Mouse (Mus musculus) CH12.LX (cell line): Measurements from ENCODE around the gene Cks2. TPM values are rescaled to one million over a fixed set of nuclear protein-coding genes. Genes with fewer than 3 reads are reported as not detected.

Experiments used
- DNase-seq: peaks from one replicate; pipeline ENCODE4 v3.0.0-alpha.2; 2013; ENCODE audit errors: extremely low read depth
- H3K27ac ChIP-seq: 2 replicates; pipeline ENCODE4 v1.5.1; 2012; ENCODE audit warnings: low read depth, mild to moderate bottlenecking, control low read depth, moderate library complexity; ENCODE audit not compliant: insufficient read depth
- H3K27me3 ChIP-seq: replicated peaks from 2 replicates; pipeline ENCODE3; 2012; ENCODE audit warnings: inconsistent platforms
- H3K36me3 ChIP-seq, 2 experiments: replicated peaks in 1 of 2; 2 replicates each; pipeline versions ENCODE3 to v1.6.1; 2012; ENCODE audit warnings: inconsistent platforms in 1 of 2, low read length in 1 of 2, mild to moderate bottlenecking in 1 of 2, mixed read lengths in 1 of 2, moderate library complexity in 1 of 2; ENCODE audit not compliant: control insufficient read depth in 1 of 2, insufficient read depth in 1 of 2
- H3K4me1 ChIP-seq, 2 experiments: 2 replicates each; pipeline ENCODE4 v1.6.1; 2012; ENCODE audit warnings: inconsistent platforms in 1 of 2, moderate library complexity in 1 of 2; ENCODE audit not compliant: insufficient read depth in 2 of 2, control insufficient read depth in 1 of 2
- H3K4me2 ChIP-seq: 2 replicates; pipeline ENCODE4 v1.6.1; 2012; ENCODE audit warnings: low read depth, mild to moderate bottlenecking, control low read depth; ENCODE audit not compliant: poor library complexity, insufficient read depth, severe bottlenecking
- H3K4me3 ChIP-seq, 3 experiments: fragments of 150-350 bp in 1 of 3; sonication (generic) in 1 of 3; replicated peaks in 1 of 3; 2 replicates each; pipeline versions ENCODE3 to v1.5.1; 2011 to 2012; ENCODE audit warnings: low read depth in 2 of 3, low read length in 2 of 3, mild to moderate bottlenecking in 2 of 3, moderate library complexity in 2 of 3, control low read depth in 1 of 3, improper control_type of control experiment in 1 of 3, inconsistent platforms in 1 of 3, mixed read lengths in 1 of 3; ENCODE audit not compliant: poor library complexity in 1 of 3
- H3K79me2 ChIP-seq: replicated peaks from 2 replicates; pipeline ENCODE4 v1.6.1; 2012; ENCODE audit warnings: mild to moderate bottlenecking, moderate library complexity; ENCODE audit not compliant: control insufficient read depth, poor library complexity, insufficient read depth, severe bottlenecking; ENCODE audit errors: extremely low read depth
- H3K9ac ChIP-seq: 2 replicates; pipeline ENCODE4 v1.6.1; 2012; ENCODE audit warnings: low read depth, mild to moderate bottlenecking, control low read depth, moderate library complexity; ENCODE audit not compliant: insufficient read depth
- H3K9me3 ChIP-seq: replicated peaks from 2 replicates; pipeline ENCODE3; 2012; ENCODE audit warnings: low read length, inconsistent platforms, mixed read lengths
- BHLHE40 ChIP-seq: IDR thresholded peaks from 2 replicates; pipeline ENCODE4 v1.6.1; 2011; ENCODE audit warnings: mild to moderate bottlenecking, low read depth, low read length, improper control_type of control experiment
- CHD1 ChIP-seq: IDR thresholded peaks from 2 replicates; pipeline ENCODE4 v1.6.1; 2012; ENCODE audit warnings: low read depth, low read length, improper control_type of control experiment, inconsistent platforms
- CHD2 ChIP-seq: IDR thresholded peaks from 2 replicates; pipeline ENCODE4 v1.6.1; 2011; ENCODE audit warnings: low read length, improper control_type of control experiment
- EP300 ChIP-seq: IDR thresholded peaks from 2 replicates; pipeline ENCODE4 v1.6.1; 2011; ENCODE audit warnings: low read length, improper control_type of control experiment
- ETS1 ChIP-seq: conservative IDR thresholded peaks from 2 replicates; pipeline ENCODE4 v1.6.1; 2012; ENCODE audit warnings: low read depth, mild to moderate bottlenecking, inconsistent platforms, low read length, improper control_type of control experiment, moderate library complexity
- JUN ChIP-seq: IDR thresholded peaks from 2 replicates; pipeline ENCODE4 v1.6.1; 2011; ENCODE audit warnings: low read depth, mild to moderate bottlenecking, low read length, improper control_type of control experiment, moderate library complexity; ENCODE audit not compliant: insufficient read depth
- MAFK ChIP-seq: IDR thresholded peaks from 2 replicates; pipeline ENCODE4 v1.6.1; 2011; ENCODE audit warnings: low read length, improper control_type of control experiment; ENCODE audit not compliant: insufficient replicate concordance
- MXI1 ChIP-seq: IDR thresholded peaks from 2 replicates; pipeline ENCODE4 v1.6.1; 2011; ENCODE audit warnings: mild to moderate bottlenecking, low read depth, low read length, improper control_type of control experiment
- MYC ChIP-seq: IDR thresholded peaks from 2 replicates; pipeline ENCODE4 v1.6.1; 2011; ENCODE audit warnings: low read depth, mild to moderate bottlenecking, improper control_type of control experiment, low read length
- dilution Hi-C: fragments of 300-500 bp; cut with MboI; formaldehyde crosslinking; loops from 2 replicates; pipeline ENCODE4 v1.14.3; 2020; ENCODE audit warnings: low sequenced_read_pairs; ENCODE audit not compliant: extremely low pct_unique_long_range_greater_than_20kb, extremely low pct_ligation_motif_present
- in situ Hi-C: fragments of 300-500 bp; cut with MboI; formaldehyde crosslinking; loops from 3 replicates; pipeline ENCODE4 v1.14.3; 2019; ENCODE audit warnings: low sequenced_read_pairs, low pct_ligation_motif_present, low pct_unique_long_range_greater_than_20kb, mixed read lengths
- polyA plus RNA-seq: library from polyadenylated mRNA; unstranded; fragments of >175 nt; gene quantifications from 2 replicates; pipeline ENCODE4 v1.2.1, GENCODE M21; 2012; ENCODE audit warnings: low read depth; ENCODE audit not compliant: insufficient read length
- total RNA-seq, 2 experiments: library from RNA; depleted of rRNA; stranded (reverse); fragments of 300-350 nt in 1 of 2; fragments of >200 nt in 1 of 2; gene quantifications; 2 replicates each; pipeline ENCODE4 v1.2.3; 2012 to 2014

Cks2 gene
- total and polyA plus RNA-seq, 3 experiments: 142 to 465 (median 143) TPM

DNA sequence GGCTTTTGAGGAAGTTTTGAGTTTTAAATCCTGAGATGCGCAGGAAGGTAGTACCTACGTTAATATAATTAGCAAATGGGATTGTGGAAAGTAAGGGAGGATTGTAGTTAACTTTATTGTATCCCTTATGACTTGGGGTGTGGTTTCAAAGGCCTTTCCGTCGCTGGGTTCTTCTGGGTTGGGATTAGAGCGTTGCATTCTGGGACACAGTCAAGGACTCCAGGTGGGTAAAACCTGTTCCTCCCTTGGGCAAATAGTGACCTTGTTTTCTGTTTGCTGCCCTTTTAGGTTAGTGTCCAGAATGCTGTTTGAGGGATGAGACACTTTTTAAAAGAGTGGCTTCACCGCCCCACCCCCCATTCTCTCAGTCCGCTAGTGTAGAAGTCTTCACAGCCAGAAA lies 840 bp downstream of the Cks2 start:
- no peaks in the 10 kb centered on the region for H3K9me3 ChIP-seq
- TF ChIP-seq CHD2: peak; percentile 9; the same call in 1 of the 2 replicates
- TF ChIP-seq MXI1: 0 out of 2 replicates have a peak, but pooled peaks have one; percentile 7
- TF ChIP-seq ETS1: no peak
- TF ChIP-seq, all 38 proteins: peak for 2
- H3K4me1 ChIP-seq: peaks cover 0 to 11% of the 10 kb centered on the region in 2 experiments; a peak in 2 of 4 replicates
- dilution Hi-C loops (no loop called here), in situ Hi-C loops (no loop called here)
- no peaks in the 10 kb centered on the region for H3K27me3 ChIP-seq
- peak; percentile 54 for DNase-seq
- H3K4me3 ChIP-seq: peak overlapping the region; percentile 75 to 93 (median 77)
- peaks cover 0 to 8% of the 10 kb centered on the region in 2 experiments for H3K36me3 ChIP-seq
- H3K4me2 ChIP-seq: no peak overlapping the region; the same call in 1 of the 2 replicates
- H3K79me2 ChIP-seq: peaks cover 40% of the 10 kb centered on the region
- peak overlapping the region; percentile 89 for H3K9ac ChIP-seq
- H3K27ac ChIP-seq: peak overlapping the region; percentile 98

DNA sequence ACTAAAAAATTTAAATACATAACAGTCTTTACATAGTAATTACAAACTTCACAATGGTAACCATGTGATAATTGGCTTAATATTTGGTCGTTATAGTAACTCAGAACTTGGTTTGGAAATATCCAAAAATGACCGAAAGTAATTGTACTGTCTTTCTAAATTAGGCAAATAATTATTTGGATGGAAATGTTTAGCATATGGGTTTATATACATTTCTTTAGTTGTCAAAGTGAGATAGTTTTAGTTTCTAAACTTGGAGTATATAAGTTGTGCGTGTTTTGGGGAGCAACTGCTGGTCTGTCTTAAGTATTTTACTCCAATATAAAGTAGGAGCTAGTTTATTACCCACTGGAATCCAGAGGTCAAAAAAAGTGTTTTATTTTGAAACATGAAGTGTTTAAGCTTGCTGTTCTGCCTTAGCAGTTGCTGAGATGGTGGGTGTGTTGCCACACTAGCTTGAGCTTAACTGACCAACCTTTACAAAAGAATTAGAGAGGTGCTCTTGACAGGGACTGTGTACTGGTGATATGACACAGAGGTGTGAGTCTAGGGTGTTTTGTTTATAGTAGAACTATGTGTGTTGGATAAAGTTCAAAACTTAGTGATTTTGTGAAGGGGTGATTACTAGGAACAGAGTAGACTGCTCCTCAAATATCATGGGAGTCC lies 1.5 kb downstream of the Cks2 start:
- DNase-seq: no peak
- Histone ChIP-seq H3K27ac (no peak overlapping the region), H3K9ac (peak overlapping the region; percentile 89), H3K27me3 (no peaks in the 10 kb centered on the region), H3K9me3 (no peaks in the 10 kb centered on the region), H3K79me2 (peaks cover 41% of the 10 kb centered on the region), H3K4me1 (peaks cover 0 to 11% of the 10 kb centered on the region in 2 experiments; a peak in 2 of 4 replicates), H3K4me2 (peak overlapping the region; percentile 87), H3K4me3 (peak overlapping the region; percentile 73 to 77 (median 75)), H3K36me3 (peaks cover 0 to 14% of the 10 kb centered on the region in 2 experiments)
- in situ Hi-C loops (no loop called here), dilution Hi-C loops (no loop called here)
- no peak for TF ChIP-seq EP300
- TF ChIP-seq MAFK: no peak
- TF ChIP-seq CHD1: 0 out of 2 replicates have a peak, but pooled peaks have one; percentile 1

DNA sequence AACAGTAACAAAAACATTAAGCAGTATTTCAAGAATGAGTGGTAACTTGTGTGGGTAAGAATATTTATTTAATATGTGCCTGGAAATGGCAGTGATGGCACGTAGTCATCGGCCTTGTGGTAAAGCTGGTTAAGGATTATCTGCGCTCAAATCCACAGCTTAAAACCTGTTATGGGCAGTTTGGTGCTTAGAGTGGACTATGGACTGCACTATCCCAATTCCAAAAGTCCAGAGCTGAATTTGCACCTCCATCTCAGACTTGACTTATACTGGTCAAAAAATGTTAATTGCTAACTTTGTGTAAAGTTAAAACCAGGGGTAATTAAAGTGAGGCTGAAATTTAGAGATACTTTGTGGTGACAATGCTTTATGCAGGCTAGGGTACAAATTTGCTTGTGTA lies 2.7 kb downstream of the Cks2 start:
- DNase-seq: no peak
- Histone ChIP-seq H3K4me3 (peak overlapping the region; percentile 31 to 75 (median 73)), H3K79me2 (peaks cover 50% of the 10 kb centered on the region), H3K4me1 (peaks cover 3 to 16% of the 10 kb centered on the region in 2 experiments), H3K36me3 (peaks cover 4 to 18% of the 10 kb centered on the region in 2 experiments), H3K27ac (no peak overlapping the region), H3K9me3 (no peaks in the 10 kb centered on the region), H3K4me2 (peak overlapping the region; percentile 87), H3K27me3 (no peaks in the 10 kb centered on the region), H3K9ac (peak overlapping the region; percentile 79)
- in situ Hi-C loops (no loop called here), dilution Hi-C loops (no loop called here)
- TF ChIP-seq MYC (no peak), BHLHE40 (no peak), JUN (no peak), CHD1 (0 out of 2 replicates have a peak, but pooled peaks have one; percentile 9)
